Mouse (Mus musculus) spleen, postnatal 14 days (tissue): ENCODE results near the gene Slc30a7.

Experiments used
- DNase-seq, 2 experiments: peaks; one replicate each; pipeline ENCODE4 v3.0.0; 2021 to 2022; ENCODE audit warnings: low spot score in 2 of 2

Gene Slc30a7

DNA sequence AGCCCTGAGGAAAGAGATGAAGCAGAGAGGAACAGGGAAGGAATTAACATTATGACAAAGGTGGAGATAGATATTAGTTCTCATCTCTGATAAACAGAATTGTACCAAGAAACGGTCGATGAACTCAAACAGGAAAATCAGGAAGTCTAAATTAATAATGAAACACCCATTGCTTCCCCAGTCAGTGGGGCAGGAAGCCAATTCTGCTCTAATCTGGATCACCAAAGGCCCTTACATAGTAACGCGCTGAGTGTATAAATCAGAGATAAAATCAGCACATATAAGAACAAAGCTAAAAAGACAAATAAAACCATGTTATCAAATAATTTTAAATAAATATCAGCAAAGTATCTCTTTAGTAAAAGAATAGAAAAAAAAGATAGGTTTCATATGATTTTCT is 15.1 kb downstream of the Slc30a7 start:
- no peak for DNase-seq

DNA sequence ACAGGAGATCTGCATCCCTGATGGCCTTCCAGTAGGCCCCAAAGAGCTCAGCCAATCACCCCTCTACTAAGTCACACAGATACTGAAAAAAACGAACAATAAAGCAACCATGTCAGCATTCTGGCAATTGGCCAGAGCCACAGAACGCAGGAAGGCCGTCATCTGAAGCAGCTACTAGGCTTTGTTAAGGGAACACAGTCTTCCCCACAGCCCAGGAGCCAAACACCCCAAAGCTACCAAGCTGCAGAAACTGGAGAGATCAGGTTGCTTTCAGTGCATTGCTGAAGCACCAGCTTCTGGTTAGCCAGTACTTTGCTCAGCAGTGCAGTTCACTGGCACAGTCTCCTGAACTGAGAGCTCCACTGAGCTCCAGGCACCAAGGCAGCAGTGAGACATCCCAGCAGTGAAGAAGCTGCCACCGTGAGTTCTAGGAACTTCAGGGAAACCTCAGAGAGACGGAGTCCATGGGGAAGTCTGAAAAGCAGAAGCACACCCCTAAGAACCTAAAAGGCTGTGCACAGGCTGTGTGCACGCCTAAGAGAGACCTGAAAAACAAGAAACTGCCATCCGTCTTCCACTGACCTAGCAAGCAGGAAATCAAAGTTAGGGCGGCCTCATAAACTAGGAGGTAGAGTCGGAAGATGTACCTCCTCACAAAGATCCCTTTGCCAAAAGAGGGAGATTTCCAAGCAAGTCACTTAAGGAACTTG is 21.9 kb downstream of the Slc30a7 start:
- DNase-seq: no peak

DNA sequence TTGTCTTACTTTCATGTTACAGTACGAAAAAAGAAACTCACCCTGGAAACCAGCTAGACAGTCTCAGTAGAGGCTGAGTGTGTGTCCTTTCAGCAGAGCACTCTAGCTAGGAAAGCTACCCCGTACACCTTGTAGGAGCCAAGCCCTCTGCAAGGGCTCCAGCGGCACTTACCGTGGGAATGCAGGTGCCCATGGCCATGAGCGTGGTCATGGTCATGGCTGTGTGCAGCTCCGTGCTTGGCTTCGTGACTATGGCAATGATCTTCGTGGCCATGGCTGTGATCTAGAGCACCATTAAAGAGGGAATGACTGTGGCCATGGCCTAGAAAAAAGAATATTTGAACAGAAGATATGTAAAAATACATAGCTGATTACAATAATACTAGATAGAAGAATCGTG is 22.6 kb downstream of the Slc30a7 start:
- DNase-seq: no peak

- no peak for DNase-seq
These were observed 24.0 kb downstream of the Slc30a7 start for GRCm38 (mm10) chr3:115983217-115983616.

DNA sequence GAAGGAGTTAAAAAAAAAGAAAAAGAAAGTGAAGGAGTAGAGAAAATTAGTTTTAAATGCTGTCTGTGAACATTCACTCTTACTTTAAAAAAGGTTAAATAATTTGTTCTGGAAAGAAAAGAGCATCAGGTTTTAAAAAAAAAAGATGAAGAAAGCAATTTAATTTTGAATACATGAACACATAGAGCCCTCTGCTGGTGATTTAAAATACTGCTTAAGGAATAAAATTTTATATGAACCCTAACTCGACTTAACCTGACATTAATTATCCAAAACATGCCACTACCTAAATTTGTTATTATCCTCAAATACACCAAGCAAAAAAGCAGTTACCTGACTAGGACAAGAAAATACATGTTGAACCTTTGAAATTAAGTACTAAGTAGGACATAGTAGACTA is 28.2 kb downstream of the Slc30a7 start:
- DNase-seq: no peak

DNA sequence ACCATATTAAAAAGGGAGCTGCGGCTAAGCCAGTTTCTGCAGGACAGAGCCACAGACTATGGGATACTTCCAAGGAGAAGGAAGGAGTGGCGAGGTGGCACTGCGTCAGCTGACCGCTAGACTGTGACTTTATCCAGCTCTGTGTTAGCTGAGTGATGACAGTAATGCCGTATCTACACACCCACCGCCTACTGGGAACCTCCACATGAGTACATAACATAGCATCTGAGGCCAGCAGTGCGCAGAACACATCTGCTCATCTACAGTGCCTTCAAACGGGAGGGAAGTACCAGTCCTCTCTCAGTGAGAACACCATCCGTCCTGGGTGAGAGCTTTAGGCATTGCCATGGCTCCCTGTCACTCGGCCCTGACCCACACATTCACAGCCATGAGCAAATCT is 32.2 kb downstream of the Slc30a7 start:
- DNase-seq: no peak

GRCm38 (mm10) chr3:115974228-115974627 is 33.0 kb downstream of the Slc30a7 start:
- DNase-seq: no peak

DNA sequence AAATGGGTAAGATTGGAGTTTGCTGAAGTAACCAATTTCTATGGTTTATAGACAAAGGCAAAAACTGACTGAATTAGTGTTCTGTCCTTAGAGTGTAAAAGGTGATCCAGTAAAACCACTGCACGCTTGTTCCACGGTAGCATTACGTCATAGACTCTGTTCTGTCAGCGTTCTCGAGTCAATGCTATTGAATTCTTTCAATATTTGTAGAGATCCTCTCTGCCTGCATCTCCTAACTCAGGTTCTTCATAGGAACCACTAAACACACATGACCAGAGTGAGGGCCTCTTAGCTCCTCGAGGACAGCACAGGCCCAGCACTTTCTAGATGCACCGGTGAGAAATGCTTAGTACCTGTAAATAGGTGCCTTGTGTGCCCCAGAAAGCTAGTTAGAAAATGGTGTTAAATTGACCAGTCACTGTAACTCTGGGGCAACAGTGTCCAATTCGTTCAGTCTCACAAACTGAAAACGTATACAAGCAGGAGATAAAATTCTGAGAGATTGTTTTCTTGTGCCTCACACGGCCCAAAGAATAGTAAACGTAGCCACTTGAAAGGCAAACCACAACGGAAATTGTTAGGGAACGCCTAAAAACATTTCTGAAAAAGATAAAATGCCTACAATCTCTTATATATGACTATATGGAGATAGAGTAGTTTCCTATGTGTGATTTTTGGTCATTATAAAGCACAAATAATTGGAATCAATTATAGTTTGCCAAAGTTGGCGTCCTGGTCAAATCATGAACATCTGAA is 35.1 kb downstream of the Slc30a7 start:
- DNase-seq: no peak

- no peak for DNase-seq
These were observed 36.0 kb downstream of the Slc30a7 start for GRCm38 (mm10) chr3:115971045-115971785.

- DNase-seq: no peak
These were observed 38.3 kb downstream of the Slc30a7 start for GRCm38 (mm10) chr3:115968745-115969530.

DNA sequence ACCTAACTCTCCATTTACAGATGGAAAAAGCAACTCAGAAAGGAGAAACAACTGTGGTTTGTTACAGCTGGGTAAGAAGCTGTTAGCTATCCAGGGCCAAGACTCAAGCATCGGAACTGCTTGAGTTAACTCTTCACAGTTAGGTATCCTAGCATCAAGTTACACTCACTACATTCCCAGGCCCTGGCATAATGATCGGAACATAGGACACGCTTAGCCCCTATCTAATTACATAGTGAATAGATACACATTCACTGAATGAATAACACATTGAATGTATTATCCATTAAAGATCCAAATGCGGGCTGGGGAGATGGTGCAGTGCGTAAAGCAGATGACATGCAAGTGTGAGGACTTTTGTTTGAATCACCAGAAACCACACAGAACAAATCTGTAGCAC is 43.1 kb downstream of the Slc30a7 start:
- DNase-seq: no peak

GRCm38 (mm10) chr3:115963597-115963996 is 43.6 kb downstream of the Slc30a7 start:
- no peak for DNase-seq

- no peak for DNase-seq
These were observed 45.2 kb downstream of the Slc30a7 start for GRCm38 (mm10) chr3:115962028-115962415.

- DNase-seq: no peak
These were observed 45.7 kb downstream of the Slc30a7 start for GRCm38 (mm10) chr3:115961311-115962027.

GRCm38 (mm10) chr3:115957223-115957622 is 50.0 kb downstream of the Slc30a7 start:
- no peak for DNase-seq

DNA sequence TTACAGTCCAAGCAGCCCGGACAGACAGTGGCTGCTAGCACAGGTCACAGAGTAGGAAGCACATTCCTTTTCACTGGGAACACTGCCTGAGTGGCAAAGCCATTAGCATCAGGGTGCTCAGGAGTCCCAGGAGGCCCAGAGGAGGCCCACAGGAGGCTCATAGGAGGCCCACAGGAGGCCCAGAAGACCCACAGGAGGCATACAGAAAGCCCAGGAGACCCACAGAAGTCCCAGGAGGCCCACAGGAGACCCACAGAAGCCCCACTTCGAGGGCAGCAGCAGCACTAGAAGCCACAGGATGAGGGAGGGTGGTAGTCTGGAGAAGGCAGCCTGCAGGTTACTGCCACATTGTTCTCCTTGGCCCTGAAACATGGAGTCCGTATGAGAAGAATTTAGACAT is 54.1 kb downstream of the Slc30a7 start:
- no peak for DNase-seq

GRCm38 (mm10) chr3:115952356-115952755 is 54.9 kb downstream of the Slc30a7 start:
- no peak for DNase-seq

DNA sequence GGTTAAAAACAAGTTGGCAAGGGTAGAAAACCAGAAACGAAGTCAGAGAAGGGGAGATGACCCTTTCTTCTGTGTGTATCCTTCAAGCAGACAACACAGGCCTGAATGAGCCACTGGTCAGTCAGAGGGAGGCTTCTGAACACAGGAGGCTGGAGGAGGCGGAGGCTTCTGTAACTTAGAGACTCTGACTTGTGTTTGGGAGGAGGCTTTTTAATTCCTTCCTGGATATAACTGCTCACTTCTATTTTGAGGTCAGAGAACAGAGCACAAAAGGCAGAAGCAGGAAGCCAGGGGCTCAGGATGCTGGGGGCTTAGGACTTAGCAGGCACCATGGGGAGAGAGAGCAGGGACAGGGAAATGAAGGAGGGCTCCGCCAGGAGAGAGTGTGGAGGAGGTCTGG is 56.0 kb downstream of the Slc30a7 start:
- no peak for DNase-seq

- DNase-seq: no peak
These were observed 57.0 kb downstream of the Slc30a7 start for GRCm38 (mm10) chr3:115949921-115950877.
